Mouse (Mus musculus): ENCODE measurements around the gene Tmem208. TPM values are rescaled to one million over a fixed set of nuclear protein-coding genes. Genes with fewer than 3 reads are reported as not detected.

Tmem208 gene
- total and polyA plus RNA-seq, 2 experiments from 2014 or later = 76.4 to 126 TPM

DNA sequence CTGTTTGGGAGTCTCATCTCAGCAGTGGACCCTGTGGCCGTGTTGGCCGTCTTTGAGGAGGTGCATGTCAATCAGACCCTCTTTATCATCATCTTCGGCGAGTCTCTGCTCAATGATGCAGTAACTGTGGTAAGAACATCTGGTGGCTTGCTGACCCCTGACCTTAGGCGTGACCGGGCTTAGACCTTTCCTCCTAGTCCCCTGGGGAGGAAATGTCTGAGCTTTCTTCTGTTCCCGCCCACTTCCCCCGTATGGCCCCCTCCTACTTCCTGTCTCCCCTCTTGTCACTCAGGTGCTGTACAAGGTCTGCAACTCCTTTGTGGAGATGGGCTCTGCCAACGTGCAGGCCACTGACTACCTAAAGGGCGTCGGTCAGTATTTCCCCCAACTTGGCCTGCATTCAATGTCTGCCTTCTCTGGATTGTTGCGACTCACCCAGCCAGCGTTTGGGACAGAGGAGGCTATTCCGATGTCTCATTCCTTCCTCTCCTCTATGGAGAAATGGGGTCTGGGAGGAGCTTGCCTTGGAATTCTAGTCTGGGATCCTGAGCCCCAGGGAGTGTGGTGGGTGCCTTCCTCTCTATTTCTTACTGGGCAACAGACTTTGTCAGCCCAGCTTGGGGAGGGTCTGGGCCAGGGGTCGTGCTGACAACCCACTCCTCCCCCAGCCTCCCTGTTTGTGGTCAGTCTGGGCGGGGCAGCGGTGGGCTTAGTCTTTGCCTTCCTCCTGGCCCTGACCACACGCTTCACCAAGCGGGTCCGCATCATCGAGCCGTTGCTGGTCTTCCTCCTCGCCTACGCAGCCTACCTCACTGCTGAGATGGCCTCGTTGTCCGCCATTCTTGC is 29.2 kb downstream of the Tmem208 start:
- Histone ChIP-seq H3K9ac (no peak overlapping the region), H3K4me3 (ENCODE audit: low read depth, low read length) (no peak overlapping the region), H3K27ac (ENCODE audit: low read depth, low read length) (no peak overlapping the region), H3K4me1 (ENCODE audit: insufficient read depth) (peaks cover 3% of the 10 kb centered on the region; the same call in 1 of the 2 replicates), H3K36me3 (ENCODE audit: insufficient read depth) (peaks cover 29% of the 10 kb centered on the region), H3K9me3 (ENCODE audit: low read length) (no peaks in the 10 kb centered on the region), H3K4me2 (ENCODE audit: low read depth) (no peak overlapping the region), H3K27me3 (ENCODE audit: insufficient read depth, low read length) (no peaks in the 10 kb centered on the region)
- DNase-seq (no peak), ATAC-seq (no peak)
- WGBS = 83% methylated on average over 26 of the region's 26 CpGs
- no peak for TF ChIP-seq CTCF (IDR thresholded peaks at IDR 0.05; ENCODE audit: low read depth)

DNA sequence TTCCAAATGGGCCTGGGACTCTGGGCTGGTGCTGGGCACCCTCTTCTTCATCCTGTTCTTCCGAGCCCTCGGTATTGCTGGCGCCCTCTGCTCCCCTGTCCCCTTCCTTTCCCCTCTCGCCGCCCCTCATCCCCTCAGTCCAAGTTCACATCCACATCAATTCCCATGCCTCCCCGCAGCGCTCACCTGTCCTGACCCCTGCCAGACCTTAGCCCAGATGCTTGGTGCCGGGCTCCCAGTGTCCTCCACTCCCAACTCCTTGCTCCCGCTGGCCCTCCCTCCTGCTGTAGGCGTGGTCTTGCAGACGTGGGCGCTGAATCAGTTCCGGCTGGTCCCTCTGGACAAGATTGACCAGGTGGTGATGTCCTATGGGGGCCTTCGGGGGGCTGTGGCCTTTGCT is 30.5 kb downstream of the Tmem208 start:
- 88% methylated on average over 14 of the region's 14 CpGs for WGBS
- ATAC-seq = no peak
- H3K27me3 ChIP-seq (ENCODE audit: insufficient read depth, low read length) = no peaks in the 10 kb centered on the region

DNA sequence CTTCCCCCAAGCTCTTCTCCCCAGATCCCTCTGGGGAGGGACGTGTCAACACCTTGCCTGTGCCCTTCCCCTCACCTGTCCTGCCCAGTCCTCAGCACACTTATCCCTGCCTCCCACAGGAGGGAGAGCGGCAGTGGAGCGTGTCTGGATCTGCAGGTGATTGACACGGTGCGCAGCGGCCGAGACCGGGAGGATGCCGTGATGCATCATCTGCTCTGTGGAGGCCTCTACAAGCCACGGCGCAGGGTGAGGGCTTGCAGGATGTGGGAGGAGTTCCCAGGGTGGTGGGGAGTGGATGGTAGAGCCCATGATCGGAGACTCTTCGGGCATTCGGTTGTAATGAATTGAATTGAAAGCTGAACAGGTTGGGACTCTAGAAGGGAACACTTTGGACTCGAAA is 33.1 kb downstream of the Tmem208 start:
- Histone ChIP-seq H3K4me3 (ENCODE audit: low read depth, low read length) (no peak overlapping the region), H3K27ac (ENCODE audit: low read depth, low read length) (no peak overlapping the region), H3K4me2 (ENCODE audit: low read depth) (no peak overlapping the region), H3K27me3 (ENCODE audit: insufficient read depth, low read length) (no peaks in the 10 kb centered on the region), H3K36me3 (ENCODE audit: insufficient read depth) (peaks cover 43% of the 10 kb centered on the region), H3K9ac (no peak overlapping the region), H3K4me1 (ENCODE audit: insufficient read depth) (no peaks in the 10 kb centered on the region), H3K9me3 (ENCODE audit: low read length) (no peaks in the 10 kb centered on the region)
- 82% methylated on average over 15 of the region's 15 CpGs for WGBS
- DNase-seq (no peak), ATAC-seq (no peak)
- no peak for TF ChIP-seq CTCF (IDR thresholded peaks at IDR 0.05; ENCODE audit: low read depth)

More for the DNA sequence above, 30.5 kb downstream of the Tmem208 start:
- Histone ChIP-seq H3K9me3 (ENCODE audit: low read length) (no peaks in the 10 kb centered on the region), H3K27ac (ENCODE audit: low read depth, low read length) (no peak overlapping the region), H3K4me2 (ENCODE audit: low read depth) (no peak overlapping the region), H3K36me3 (ENCODE audit: insufficient read depth) (peaks cover 33% of the 10 kb centered on the region), H3K4me3 (ENCODE audit: low read depth, low read length) (no peak overlapping the region), H3K9ac (no peak overlapping the region), H3K4me1 (ENCODE audit: insufficient read depth) (no peaks in the 10 kb centered on the region)
- TF ChIP-seq CTCF (IDR thresholded peaks at IDR 0.05; ENCODE audit: low read depth) = no peak
- DNase-seq = no peak

DNA sequence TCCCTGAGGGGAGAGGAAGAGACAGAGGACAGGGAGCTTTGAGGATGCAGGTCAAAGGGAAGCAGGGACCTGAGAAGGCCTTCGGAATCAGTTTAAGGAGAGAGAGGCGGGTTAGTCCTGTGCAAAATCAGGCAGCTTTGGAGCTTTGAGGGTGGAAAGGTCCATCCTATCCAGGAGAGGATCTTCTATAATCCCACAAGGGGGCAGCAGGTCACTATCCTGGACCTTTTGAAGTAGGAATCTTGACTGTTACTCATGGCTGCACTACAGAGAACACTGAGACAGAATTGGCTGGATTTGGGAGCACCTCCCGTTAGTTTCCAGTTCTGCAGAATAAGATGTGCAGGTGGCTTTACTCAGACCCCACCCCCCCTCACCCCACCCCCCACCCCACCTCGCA is 33.5 kb downstream of the Tmem208 start:
- TF ChIP-seq CTCF (IDR thresholded peaks at IDR 0.05; ENCODE audit: low read depth) = peak; percentile 54
- Histone ChIP-seq H3K36me3 (ENCODE audit: insufficient read depth) (peaks cover 47% of the 10 kb centered on the region), H3K9ac (no peak overlapping the region), H3K4me1 (ENCODE audit: insufficient read depth) (no peaks in the 10 kb centered on the region), H3K4me2 (ENCODE audit: low read depth) (no peak overlapping the region), H3K27me3 (ENCODE audit: insufficient read depth, low read length) (no peaks in the 10 kb centered on the region), H3K4me3 (ENCODE audit: low read depth, low read length) (no peak overlapping the region), H3K27ac (ENCODE audit: low read depth, low read length) (no peak overlapping the region), H3K9me3 (ENCODE audit: low read length) (no peaks in the 10 kb centered on the region)
- peak; percentile 47; the same call in 1 of the 2 replicates for ATAC-seq
- peak; percentile 37 for DNase-seq
- 50% methylated on average over 4 of the region's 4 CpGs for whole genome bisulfite sequencing

DNA sequence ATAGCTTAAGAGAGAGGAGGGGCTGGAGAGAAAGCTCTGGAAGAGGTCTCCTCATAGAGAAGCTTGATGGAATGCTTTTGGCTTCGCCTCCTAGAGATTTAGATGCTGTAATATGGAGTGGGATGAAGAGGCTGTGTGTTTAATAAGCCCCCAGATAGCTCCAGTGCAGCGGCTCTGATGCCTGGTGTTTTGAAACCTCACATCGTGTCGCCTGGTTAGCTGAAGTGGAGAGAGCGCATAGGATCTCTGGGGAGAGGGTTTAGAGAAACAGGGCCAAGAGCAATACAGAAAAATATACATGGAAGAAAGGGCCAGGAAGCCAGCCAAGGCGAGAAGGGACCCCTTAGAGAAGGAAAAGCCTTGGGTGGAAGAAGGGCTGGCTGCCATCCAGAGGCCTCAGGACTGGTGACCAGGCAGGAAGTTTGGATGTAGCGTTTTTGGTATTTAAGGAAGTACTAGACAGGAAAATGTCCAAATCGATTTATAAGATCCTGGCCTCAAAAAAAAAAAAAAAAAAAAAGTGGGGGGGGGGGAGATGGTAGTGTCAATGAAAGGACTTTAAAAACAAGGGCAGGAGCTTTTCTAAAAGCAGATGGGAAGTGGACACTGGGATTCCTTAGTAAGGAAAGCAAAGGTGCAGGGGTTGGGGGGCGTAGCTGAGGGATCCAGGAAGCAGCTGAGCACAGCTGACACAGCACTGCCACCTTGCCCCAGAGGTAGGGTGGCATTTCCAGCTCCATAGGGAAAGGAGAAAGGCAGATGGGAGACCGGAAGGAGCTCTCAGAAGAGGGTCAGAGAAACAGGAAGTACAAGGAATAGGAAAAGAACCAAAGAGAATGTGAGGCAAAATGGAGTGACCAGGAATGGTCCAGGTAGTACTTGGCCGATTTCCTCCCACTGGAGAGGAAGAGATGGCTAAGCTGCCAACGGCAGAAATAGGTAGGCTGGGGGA is 35.9 kb downstream of the Tmem208 start:
- 74% methylated on average over 12 of the region's 12 CpGs for WGBS
- no peak for TF ChIP-seq CTCF (IDR thresholded peaks at IDR 0.05; ENCODE audit: low read depth)
- no peak for ATAC-seq
- Histone ChIP-seq H3K36me3 (ENCODE audit: insufficient read depth) (peaks cover 50% of the 10 kb centered on the region), H3K9me3 (ENCODE audit: low read length) (no peaks in the 10 kb centered on the region), H3K4me1 (ENCODE audit: insufficient read depth) (no peaks in the 10 kb centered on the region), H3K9ac (no peak overlapping the region), H3K4me2 (ENCODE audit: low read depth) (no peak overlapping the region), H3K4me3 (ENCODE audit: low read depth, low read length) (no peak overlapping the region), H3K27ac (ENCODE audit: low read depth, low read length) (no peak overlapping the region), H3K27me3 (ENCODE audit: insufficient read depth, low read length) (no peaks in the 10 kb centered on the region)
- no peak for DNase-seq

DNA sequence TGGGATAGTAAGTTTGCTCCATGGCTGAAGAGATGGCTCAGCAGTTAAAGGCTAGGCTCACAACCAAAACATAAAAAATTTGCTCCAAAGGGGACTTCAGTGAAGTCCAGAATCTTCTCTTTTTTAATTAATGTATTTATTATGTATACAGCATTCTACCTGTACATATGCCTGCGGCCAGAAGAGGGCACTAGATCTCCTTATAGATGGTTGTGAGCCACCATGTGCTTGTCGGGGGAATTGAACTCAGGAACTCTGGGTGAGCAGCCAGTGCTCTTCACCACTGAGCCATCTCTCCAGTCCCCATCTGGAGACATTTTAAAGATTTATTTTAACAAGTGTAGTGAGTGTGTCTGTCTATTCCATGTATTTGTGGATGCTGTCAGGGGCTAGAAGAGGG is 41.0 kb downstream of the Tmem208 start:
- 74% methylated on average over 2 of the region's 2 CpGs for WGBS
- DNase-seq = no peak
- TF ChIP-seq CTCF (IDR thresholded peaks at IDR 0.05; ENCODE audit: low read depth) = peak; percentile 55

More for the DNA sequence above, 41.0 kb downstream of the Tmem208 start:
- Histone ChIP-seq H3K27me3 (ENCODE audit: insufficient read depth, low read length) (no peaks in the 10 kb centered on the region), H3K4me3 (ENCODE audit: low read depth, low read length) (no peak overlapping the region), H3K27ac (ENCODE audit: low read depth, low read length) (no peak overlapping the region), H3K36me3 (ENCODE audit: insufficient read depth) (peaks cover 46% of the 10 kb centered on the region), H3K9ac (no peak overlapping the region), H3K4me2 (ENCODE audit: low read depth) (no peak overlapping the region), H3K4me1 (ENCODE audit: insufficient read depth) (no peaks in the 10 kb centered on the region), H3K9me3 (ENCODE audit: low read length) (no peaks in the 10 kb centered on the region)
- ATAC-seq = peak; percentile 40; the same call in 1 of the 2 replicates
